Mouse (Mus musculus) monocyte, adult 5-6 weeks (primary cell): ENCODE data around the gene 1190007I07Rik. TPM values are rescaled to one million over a fixed set of nuclear protein-coding genes. Genes with fewer than 3 reads are reported as not detected.
"Not testable (repeated sequence)": the region's sequence is repeated elsewhere in the genome, so short reads cannot be mapped to it uniquely, and the experiment has no call there.

Source experiments
- ATAC-seq: fragments of 153-309, 156-312 bp; replicated peaks from 2 replicates; pipeline ENCODE4 v1.8.0; 2017; ENCODE audit warnings: mild to moderate bottlenecking; ENCODE audit not compliant: low TSS enrichment, insufficient number of reproducible peaks, severe bottlenecking, poor library complexity, low FRiP score
- total RNA-seq: library from RNA; stranded (forward); fragments of 200-1000, 200-491, 200-594 nt; gene quantifications from 3 replicates; pipeline ENCODE4 v1.2.3, GENCODE M21; 2017

1190007I07Rik gene
- total RNA-seq, 1 experiment from 2014 or later, result 25.2 TPM

DNA sequence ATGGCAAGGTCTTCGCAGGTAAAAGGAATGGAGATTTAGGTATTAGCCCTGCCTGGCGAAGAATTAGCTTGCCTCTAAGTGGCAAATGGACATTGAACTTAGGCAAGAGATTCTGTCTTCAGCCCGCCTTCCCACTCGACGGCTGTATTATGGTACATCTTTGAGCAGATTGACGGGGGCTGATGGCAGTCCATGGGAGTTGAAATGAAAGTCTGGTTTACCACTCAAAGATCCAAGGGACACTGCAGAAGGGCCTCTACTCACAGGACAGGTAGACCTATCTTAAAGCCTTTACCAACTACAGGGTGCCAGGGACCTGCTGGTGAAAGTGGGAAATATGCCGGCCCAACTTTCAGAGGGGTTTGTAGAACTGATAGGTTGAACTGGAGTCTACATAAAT lies 7.5 kb upstream of the 1190007I07Rik start:
- no peak for ATAC-seq

DNA sequence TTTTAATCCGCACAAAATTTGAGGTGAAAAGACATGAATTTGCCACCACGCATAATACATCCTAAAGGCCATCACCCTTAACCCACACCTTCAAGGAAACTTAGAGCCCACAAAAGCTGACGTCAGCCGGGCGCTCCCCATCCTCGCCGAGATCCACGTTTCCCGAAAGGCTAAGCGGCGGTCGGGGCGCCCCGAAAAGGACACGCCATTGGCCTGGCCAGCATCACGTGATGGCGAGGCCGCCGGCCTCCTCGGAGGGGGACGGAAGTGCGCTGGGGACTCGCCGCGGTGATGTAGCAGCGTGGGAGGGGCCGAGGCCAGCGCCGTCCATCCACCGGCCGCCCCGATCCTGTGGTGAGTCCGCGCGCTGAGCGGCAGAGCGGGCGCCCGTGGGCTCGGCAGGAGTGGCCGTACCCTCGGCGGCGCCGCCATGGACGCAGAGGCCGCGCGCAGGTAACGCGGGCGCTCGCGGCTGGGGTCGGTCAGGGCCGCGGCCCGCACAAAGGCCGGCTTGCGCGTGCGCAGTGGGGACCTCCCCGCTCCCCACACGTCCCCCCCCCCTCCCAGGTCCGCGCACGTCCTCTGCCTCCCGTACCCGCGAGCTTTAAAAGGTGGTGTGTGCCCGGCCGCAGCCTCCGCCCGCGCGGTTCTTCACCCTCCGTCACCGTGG lies 6.7 kb upstream of the 1190007I07Rik start, which contains the start of gene Tdg:
Gene Tdg (plus strand): TSS at position 243 of the 670 bp plus-strand sequence.
- ATAC-seq, result peak; percentile 93

DNA sequence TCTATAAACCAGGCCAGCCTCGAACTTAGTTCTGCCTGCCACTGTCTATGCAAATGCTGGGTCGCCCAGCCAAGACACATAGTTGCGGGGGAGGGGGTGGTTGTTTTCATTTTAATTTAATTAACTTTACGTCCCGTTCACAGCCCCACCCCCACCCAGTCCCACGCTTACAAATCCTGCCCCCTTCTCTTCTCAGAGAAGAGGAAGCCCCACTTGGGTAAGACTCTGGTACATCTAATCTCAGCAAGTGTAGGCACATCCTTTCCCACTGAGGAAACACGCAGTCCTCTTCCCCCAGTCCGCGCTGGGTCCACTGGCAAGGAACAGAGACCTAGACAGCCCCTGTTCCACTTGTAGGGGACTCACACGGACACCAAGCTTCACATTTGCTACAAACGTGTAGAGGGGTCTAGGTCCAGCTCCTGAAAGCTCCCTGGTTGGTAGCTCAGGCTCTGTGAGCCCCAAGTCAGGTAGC lies 6.1 kb upstream of the 1190007I07Rik start:
- 0 out of 2 replicates have a peak, but pooled peaks have one; percentile 1 for ATAC-seq

DNA sequence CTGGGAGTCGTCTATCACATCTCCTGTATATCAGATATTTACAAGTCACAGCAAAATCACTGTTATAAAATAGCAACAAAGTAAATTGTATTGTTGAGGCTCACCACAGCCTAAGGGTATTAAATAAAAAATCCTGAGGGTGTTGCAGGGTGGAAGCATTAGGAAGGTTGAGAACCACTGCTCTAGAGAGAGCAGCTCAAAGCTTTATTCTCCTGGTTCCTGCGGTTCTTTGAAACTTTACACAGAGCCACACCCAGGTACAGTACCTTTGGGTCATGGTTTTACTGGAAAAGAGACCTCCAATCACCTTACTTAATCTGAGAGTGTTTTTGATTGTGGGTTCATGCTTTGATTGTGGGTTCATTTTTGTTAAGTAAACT lies 515 bp upstream of the 1190007I07Rik start:
- ATAC-seq, result not testable (repeated sequence)

DNA sequence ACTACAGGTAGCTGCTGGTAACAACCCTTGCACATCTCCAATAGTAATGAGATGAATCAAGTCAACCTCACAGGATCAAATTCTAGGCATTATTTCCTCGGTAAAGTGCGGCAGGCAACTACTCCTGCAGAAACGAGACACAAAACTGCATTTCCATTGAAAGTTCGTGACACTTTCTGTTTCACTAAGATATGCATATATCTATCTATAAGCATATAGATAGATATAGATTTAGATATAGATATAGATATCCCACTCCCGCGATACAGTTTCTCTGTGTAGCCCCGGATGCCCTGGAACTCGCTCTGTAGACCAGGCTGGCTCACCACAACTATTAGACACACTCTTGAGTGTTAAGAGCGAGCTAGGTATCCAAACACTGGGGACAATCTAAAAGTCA lies 793 bp downstream of the 1190007I07Rik start:
- ATAC-seq, result no peak

DNA sequence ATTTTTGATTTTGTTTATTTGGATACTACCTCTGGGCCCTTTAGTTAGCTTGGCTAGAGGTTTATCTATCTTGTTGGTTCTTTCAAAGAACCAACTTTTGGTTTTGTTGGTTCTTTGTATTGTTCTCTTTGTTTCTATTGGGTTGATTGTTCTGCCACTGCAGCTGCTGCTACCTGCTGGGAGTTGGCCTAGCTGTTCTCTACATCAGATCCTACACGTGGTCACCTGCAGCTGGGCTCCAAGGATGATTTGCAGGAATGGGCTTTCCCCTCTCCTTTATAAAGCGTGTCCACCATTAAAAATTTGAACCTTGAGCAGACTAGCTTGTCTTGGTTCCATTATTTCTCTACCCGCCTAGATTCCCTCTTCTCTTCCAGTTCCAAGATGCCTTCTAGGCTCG lies 28.6 kb downstream of the 1190007I07Rik start:
- not testable (repeated sequence) for ATAC-seq

DNA sequence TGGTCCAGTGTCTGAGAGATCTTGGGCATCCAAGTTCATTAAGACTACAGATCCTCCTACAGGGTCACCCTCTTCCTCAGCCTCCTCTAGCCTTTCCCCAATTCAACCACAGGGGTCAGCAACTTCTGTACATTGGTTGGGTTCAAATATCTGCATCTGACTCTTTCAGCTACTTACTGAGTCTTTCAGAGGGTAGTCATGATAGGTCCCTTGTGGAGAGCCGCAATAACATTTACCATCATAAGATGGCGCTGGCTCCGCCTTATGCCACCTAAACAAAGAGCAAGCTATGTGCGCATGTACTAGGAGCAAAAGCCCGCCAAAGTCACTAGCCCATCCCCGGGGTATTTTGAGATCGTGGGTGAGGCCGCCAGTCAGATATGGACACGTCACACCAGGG lies 33.4 kb downstream of the 1190007I07Rik start:
- ATAC-seq, result not testable (repeated sequence)

DNA sequence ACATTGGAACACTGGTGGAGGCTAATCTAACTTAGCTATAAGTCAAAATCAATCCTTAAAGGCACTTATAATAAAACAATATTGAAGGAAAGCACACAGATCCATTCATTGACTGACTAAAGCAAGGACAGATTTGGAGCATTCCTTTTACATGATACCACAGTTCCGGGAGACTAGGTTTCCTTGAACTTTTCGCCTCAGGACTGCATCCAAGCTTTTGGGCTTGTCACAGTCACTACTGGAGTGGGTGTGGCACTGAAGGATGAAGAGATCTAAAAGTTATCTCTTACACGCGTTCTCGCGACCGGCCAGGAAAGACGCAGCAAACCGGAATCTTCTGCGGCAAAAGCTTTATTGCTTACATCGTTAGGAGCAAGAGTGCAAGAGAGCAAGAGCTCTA lies 51.9 kb downstream of the 1190007I07Rik start:
- not testable (repeated sequence) for ATAC-seq

Other genes with a start within 250 kb of the 1190007I07Rik start
- gene Gm1553, start 130.6 kb downstream of the 1190007I07Rik start, total RNA-seq, result not detected in 3 replicates
- 41.6 to 49.1 TPM (median 46.9 TPM) in 3 replicates for gene Tdg, start 6.6 kb upstream of the 1190007I07Rik start, total RNA-seq
- 1.2 TPM in 1 of 3 replicates, not detected in the others for gene Glt8d2, start 67.4 kb upstream of the 1190007I07Rik start, total RNA-seq
- gene Hcfc2, start 72.9 kb upstream of the 1190007I07Rik start, total RNA-seq, result 35.4 to 71.3 TPM (median 52.3 TPM) in 3 replicates
- 66.8 to 95.1 TPM (median 91.5 TPM) in 3 replicates for gene Nfyb, start 140.9 kb upstream of the 1190007I07Rik start, total RNA-seq
- 68.5 to 96.1 TPM (median 73.4 TPM) in 3 replicates for gene Txnrd1, start 210.7 kb upstream of the 1190007I07Rik start, total RNA-seq
- gene Eid3, start 243.4 kb upstream of the 1190007I07Rik start, total RNA-seq, result 9.6 to 18.2 TPM (median 16.2 TPM) in 3 replicates